Mouse (Mus musculus) heart, adult 2 months (tissue): ENCODE data around the gene Tbc1d22a. TPM values are rescaled to one million over a fixed set of nuclear protein-coding genes. Genes with fewer than 3 reads are reported as not detected.

ENCODE experiments used
- DNase-seq, 2 experiments: peaks; one replicate each; pipeline ENCODE4 v3.0.0; 2021
- H3K27ac ChIP-seq: fragments of 200-600 bp; 2 replicates; pipeline ENCODE4 v1.8.1; 2022
- H3K27me3 ChIP-seq: fragments of 200-500 bp; 2 replicates; pipeline ENCODE4 v1.6.1; 2012; ENCODE audit warnings: mild to moderate bottlenecking, low read length, inconsistent platforms, mixed read lengths; ENCODE audit not compliant: control insufficient read depth, insufficient read depth
- H3K36me3 ChIP-seq: fragments of 200-500 bp; 2 replicates; pipeline ENCODE4 v1.6.1; 2012; ENCODE audit warnings: low read length, inconsistent platforms; ENCODE audit not compliant: control insufficient read depth, insufficient read depth
- H3K4me1 ChIP-seq: fragments of 200-500 bp; 2 replicates; pipeline ENCODE4 v1.6.1; 2011; ENCODE audit warnings: low read length; ENCODE audit not compliant: control insufficient read depth, insufficient read depth
- H3K4me3 ChIP-seq: fragments of 200-600 bp; 2 replicates; pipeline ENCODE4 v1.8.1; 2022
- H3K79me2 ChIP-seq: fragments of 200-500 bp; replicated peaks from 2 replicates; pipeline ENCODE4 v1.6.1; 2012; ENCODE audit warnings: mild to moderate bottlenecking, inconsistent platforms, low read length, moderate library complexity, mixed read lengths; ENCODE audit not compliant: control insufficient read depth, insufficient read depth
- H3K9ac ChIP-seq: fragments of 200-500 bp; 2 replicates; pipeline ENCODE4 v1.6.1; 2012; ENCODE audit warnings: low read depth, mild to moderate bottlenecking, control low read depth, inconsistent platforms, low read length, mixed read lengths
- CTCF ChIP-seq: fragments of 200-600 bp; IDR thresholded peaks from 2 replicates; pipeline ENCODE4 v1.8.1; 2022; ENCODE audit warnings: antibody characterized with exemption, mild to moderate bottlenecking, moderate library complexity
- EP300 ChIP-seq: fragments of 200-500 bp; IDR thresholded peaks from 2 replicates; pipeline ENCODE4 v1.6.1; 2011; ENCODE audit warnings: low read depth, low read length, control low read depth; ENCODE audit not compliant: insufficient read depth
- POLR2A ChIP-seq: fragments of 200-500 bp; IDR thresholded peaks from 2 replicates; pipeline ENCODE4 v1.6.1; 2011; ENCODE audit warnings: mild to moderate bottlenecking, low read depth, low read length, control low read depth; ENCODE audit not compliant: insufficient read depth
- WGBS: fragments of 180-500 bp; shearing (Covaris S2); methylation state at CpG from one replicate; pipeline ENCODE4 v1.1.7; 2018; 5-methylcytosine and 5-hydroxymethylcytosine counted together
- intact Hi-C: fragments of 180-260 bp; cut with DNase I; formaldehyde crosslinking; loops from one replicate; pipeline ENCODE4 v1.15.1; 2025
- polyA plus RNA-seq: library from polyadenylated mRNA; depleted of rRNA; stranded (reverse); fragments of >200 nt; gene quantifications from 2 replicates; pipeline ENCODE4 v1.2.3, GENCODE M21; 2012
- total RNA-seq, 2 experiments: library from RNA; stranded (reverse); gene quantifications; 2 replicates each; pipeline ENCODE4 v1.2.3; 2021

The Tbc1d22a gene
- total and polyA plus RNA-seq, 3 experiments: 21.8 to 25.6 (median 23.2) TPM

GRCm38 (mm10) chr15:86346606-86347005 is 132.3 kb downstream of the Tbc1d22a start:
- no peak overlapping the region for H3K4me3 ChIP-seq
- H3K4me1 ChIP-seq: no peaks in the 10 kb centered on the region
- 94% methylated on average over 3 of the region's 3 CpGs for WGBS
- no peaks in the 10 kb centered on the region for H3K27me3 ChIP-seq
- DNase-seq: no peak
- no peak overlapping the region for H3K9ac ChIP-seq
- intact Hi-C loops: no loop called here
- no peak overlapping the region for H3K27ac ChIP-seq
- TF ChIP-seq CTCF: no peak
- no peak for TF ChIP-seq EP300
- no peak for TF ChIP-seq POLR2A
- no peaks in the 10 kb centered on the region for H3K36me3 ChIP-seq
- no peaks in the 10 kb centered on the region for H3K79me2 ChIP-seq

GRCm38 (mm10) chr15:86354932-86355331 is 140.7 kb downstream of the Tbc1d22a start:
- Histone ChIP-seq H3K36me3 (no peaks in the 10 kb centered on the region), H3K27me3 (no peaks in the 10 kb centered on the region), H3K79me2 (no peaks in the 10 kb centered on the region; the same call in 1 of the 2 replicates), H3K9ac (no peak overlapping the region), H3K4me3 (no peak overlapping the region), H3K27ac (no peak overlapping the region), H3K4me1 (no peaks in the 10 kb centered on the region)
- intact Hi-C loops: no loop called here
- TF ChIP-seq POLR2A (no peak), EP300 (no peak), CTCF (no peak)
- DNase-seq: no peak
- 77% methylated on average over 2 of the region's 2 CpGs for WGBS

- H3K9ac ChIP-seq: no peak overlapping the region
- no peak for TF ChIP-seq CTCF
- TF ChIP-seq POLR2A: no peak
- no peak for TF ChIP-seq EP300
- H3K79me2 ChIP-seq: no peaks in the 10 kb centered on the region; the same call in 1 of the 2 replicates
- no peak for DNase-seq
- H3K4me1 ChIP-seq: no peaks in the 10 kb centered on the region
- H3K4me3 ChIP-seq: no peak overlapping the region
- no peak overlapping the region for H3K27ac ChIP-seq
- intact Hi-C loops: no loop called here
- 28% methylated on average over 2 of the region's 2 CpGs for WGBS
- H3K36me3 ChIP-seq: no peaks in the 10 kb centered on the region
- H3K27me3 ChIP-seq: no peaks in the 10 kb centered on the region
These were observed 141.6 kb downstream of the Tbc1d22a start for GRCm38 (mm10) chr15:86355857-86356256.

- 78% methylated on average over 3 of the region's 3 CpGs for WGBS
- Histone ChIP-seq H3K36me3 (no peaks in the 10 kb centered on the region), H3K79me2 (no peaks in the 10 kb centered on the region), H3K27ac (no peak overlapping the region), H3K4me3 (no peak overlapping the region), H3K27me3 (no peaks in the 10 kb centered on the region), H3K4me1 (peaks cover 2% of the 10 kb centered on the region; the same call in 1 of the 2 replicates), H3K9ac (no peak overlapping the region)
- intact Hi-C loops: no loop called here
- no peak for DNase-seq
- TF ChIP-seq CTCF (no peak), POLR2A (no peak)
These were observed 146.1 kb downstream of the Tbc1d22a start for GRCm38 (mm10) chr15:86360376-86360775.

GRCm38 (mm10) chr15:86362306-86363150 is 148.3 kb downstream of the Tbc1d22a start:
- TF ChIP-seq CTCF (no peak), EP300 (no peak), POLR2A (no peak)
- Histone ChIP-seq H3K4me1 (peaks cover 2% of the 10 kb centered on the region; the same call in 1 of the 2 replicates), H3K9ac (no peak overlapping the region), H3K27me3 (no peaks in the 10 kb centered on the region), H3K4me3 (no peak overlapping the region), H3K27ac (no peak overlapping the region), H3K79me2 (no peaks in the 10 kb centered on the region), H3K36me3 (no peaks in the 10 kb centered on the region)
- no peak for DNase-seq
- WGBS: 61% methylated on average over 10 of the region's 10 CpGs
- intact Hi-C loops: no loop called here

- no peak overlapping the region for H3K4me3 ChIP-seq
- no peak overlapping the region for H3K27ac ChIP-seq
- 80% methylated on average over 4 of the region's 4 CpGs for WGBS
- TF ChIP-seq POLR2A (no peak), CTCF (no peak), EP300 (no peak)
- DNase-seq: no peak
- peaks cover 2% of the 10 kb centered on the region; the same call in 1 of the 2 replicates for H3K4me1 ChIP-seq
- no peaks in the 10 kb centered on the region for H3K36me3 ChIP-seq
- intact Hi-C loops: no loop called here
- H3K9ac ChIP-seq: no peak overlapping the region
- H3K79me2 ChIP-seq: no peaks in the 10 kb centered on the region
- no peaks in the 10 kb centered on the region for H3K27me3 ChIP-seq
These were observed 149.6 kb downstream of the Tbc1d22a start for GRCm38 (mm10) chr15:86363841-86364295.
